Mouse (Mus musculus): ENCODE data around the gene Pcsk6.

DNA sequence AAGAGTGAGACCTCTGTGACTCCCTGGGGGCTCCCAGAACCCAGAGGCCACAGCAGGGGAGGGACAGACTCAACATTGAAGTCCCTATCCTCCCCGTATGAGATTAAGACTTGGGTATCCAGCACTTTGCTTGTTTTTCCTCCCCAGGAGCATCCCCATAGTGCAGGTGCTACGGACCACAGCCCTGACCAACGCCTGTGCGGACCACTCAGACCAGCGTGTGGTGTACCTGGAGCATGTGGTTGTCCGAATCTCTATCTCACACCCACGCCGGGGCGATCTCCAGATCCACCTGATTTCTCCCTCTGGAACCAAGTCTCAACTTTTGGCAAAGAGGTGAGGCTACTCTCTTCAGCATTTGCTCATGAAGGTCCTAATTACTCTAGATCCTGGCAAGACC lies 118.5 kb downstream of the Pcsk6 start:
- no peak for TF ChIP-seq CTCF (IDR thresholded peaks at IDR 0.05; ENCODE audit: low read depth, low read length)
- TF ChIP-seq POLR2A (IDR thresholded peaks at IDR 0.05; ENCODE audit: borderline replicate concordance, low read depth, low read length): no peak

Data from bone marrow macrophage, adult 2 months (primary cell).